Mouse (Mus musculus) liver, embryonic 14.5 days (tissue): Measurements from ENCODE around the gene Pacrg. TPM values are rescaled to one million over a fixed set of nuclear protein-coding genes. Genes with fewer than 3 reads are reported as not detected.

Experiments used
- ATAC-seq: fragments of 200-750 bp; cut with Nextera tagmentation; 2 replicates; pipeline ENCODE4 v1.8.0; 2017; ENCODE audit warnings: moderate number of reproducible peaks, mild to moderate bottlenecking, moderate library complexity; ENCODE audit not compliant: insufficient read depth
- DNase-seq, 3 experiments: peaks; one replicate each; pipeline ENCODE4 v3.0.0-alpha.2; 2012 to 2013; ENCODE audit warnings: low read depth in 3 of 3, low spot score in 3 of 3
- H3K27ac ChIP-seq: fragments of 300-500 bp; sonication (generic); 2 replicates; pipeline ENCODE4 v1.5.1; 2014; ENCODE audit warnings: moderate library complexity, mild to moderate bottlenecking, control low read depth, inconsistent platforms
- H3K27me3 ChIP-seq: fragments of 300-500 bp; sonication (generic); 2 replicates; pipeline ENCODE4 v1.6.1; 2014; ENCODE audit warnings: mild to moderate bottlenecking, low read length, moderate library complexity; ENCODE audit not compliant: control insufficient read depth, insufficient read depth
- H3K36me3 ChIP-seq: fragments of 300-500 bp; sonication (generic); replicated peaks from 2 replicates; pipeline ENCODE4 v1.6.1; 2014; ENCODE audit warnings: low read depth; ENCODE audit not compliant: control insufficient read depth, insufficient read depth
- H3K4me1 ChIP-seq, 2 experiments: fragments of 200-500 bp in 1 of 2; fragments of 300-500 bp in 1 of 2; sonication (generic) in 1 of 2; replicated peaks; 2 replicates each; pipeline ENCODE4 v1.6.1; 2012 to 2014; ENCODE audit warnings: antibody characterized with exemption in 1 of 2, inconsistent platforms in 1 of 2, low read length in 1 of 2; ENCODE audit not compliant: control insufficient read depth in 2 of 2, insufficient read depth in 2 of 2
- H3K4me2 ChIP-seq: fragments of 300-500 bp; sonication (generic); 2 replicates; pipeline ENCODE4 v1.6.1; 2014; ENCODE audit warnings: low read depth, mild to moderate bottlenecking, control low read depth, moderate library complexity
- H3K4me3 ChIP-seq, 2 experiments: fragments of 200-500 bp in 1 of 2; fragments of 300-500 bp in 1 of 2; sonication (generic) in 1 of 2; 2 replicates each; pipeline ENCODE4 v1.5.1; 2012 to 2014; ENCODE audit warnings: low read depth in 2 of 2, low read length in 2 of 2, mild to moderate bottlenecking in 2 of 2, control low read depth in 1 of 2, inconsistent platforms in 1 of 2, moderate library complexity in 1 of 2; ENCODE audit not compliant: insufficient read depth in 1 of 2
- H3K9ac ChIP-seq: fragments of 300-500 bp; sonication (generic); replicated peaks from 2 replicates; pipeline ENCODE4 v1.6.1; 2014; ENCODE audit warnings: mild to moderate bottlenecking, control low read depth, moderate library complexity
- H3K9me3 ChIP-seq: fragments of 300-500 bp; sonication (generic); 2 replicates; pipeline ENCODE4 v1.6.1; 2016; ENCODE audit warnings: low read length, mixed read lengths; ENCODE audit not compliant: control insufficient read depth
- CTCF ChIP-seq: IDR thresholded peaks from 2 replicates; pipeline ENCODE4 v1.5.1; 2016; ENCODE audit warnings: antibody characterized with exemption, low read depth, control low read depth
- EP300 ChIP-seq: IDR thresholded peaks from 2 replicates; pipeline ENCODE4 v1.6.1; 2016; ENCODE audit warnings: antibody characterized with exemption, low read depth
- WGBS: fragments of 180-500 bp; shearing (Covaris S2); extraction: QIAGEN DNeasy Blood & Tissue Kit; methylation state at CpG from one replicate; pipeline ENCODE4 v1.1.7; 2014; ENCODE audit not compliant: insufficient replicate concordance; 5-methylcytosine and 5-hydroxymethylcytosine counted together
- polyA plus RNA-seq, 2 experiments: library from polyadenylated mRNA; depleted of rRNA in 1 of 2; stranded (reverse) in 1 of 2; unstranded in 1 of 2; fragments of >200 nt; fragmentation: Nextera tagmentation in 1 of 2; extraction: Ambion mirVana in 1 of 2; gene quantifications; 2 replicates each; pipeline versions ENCODE4 v1.2.1 to v1.2.3; 2012 to 2014

Gene Pacrg
- polyA plus RNA-seq, 2 experiments = 0.04 TPM; not detected in 1

GRCm38 (mm10) chr17:10464700-10465099, 375.4 kb downstream of the Pacrg start:
- DNase-seq (no peak), ATAC-seq (no peak)
- Histone ChIP-seq H3K9ac (no peak overlapping the region), H3K27me3 (no peaks in the 10 kb centered on the region), H3K4me2 (no peak overlapping the region), H3K27ac (no peak overlapping the region), H3K4me1 (no peaks in the 10 kb centered on the region), H3K36me3 (no peaks in the 10 kb centered on the region), H3K4me3 (no peak overlapping the region), H3K9me3 (no peaks in the 10 kb centered on the region)
- WGBS = 58% methylated on average over 3 of the region's 3 CpGs
- TF ChIP-seq EP300 (no peak), CTCF (no peak)

DNA sequence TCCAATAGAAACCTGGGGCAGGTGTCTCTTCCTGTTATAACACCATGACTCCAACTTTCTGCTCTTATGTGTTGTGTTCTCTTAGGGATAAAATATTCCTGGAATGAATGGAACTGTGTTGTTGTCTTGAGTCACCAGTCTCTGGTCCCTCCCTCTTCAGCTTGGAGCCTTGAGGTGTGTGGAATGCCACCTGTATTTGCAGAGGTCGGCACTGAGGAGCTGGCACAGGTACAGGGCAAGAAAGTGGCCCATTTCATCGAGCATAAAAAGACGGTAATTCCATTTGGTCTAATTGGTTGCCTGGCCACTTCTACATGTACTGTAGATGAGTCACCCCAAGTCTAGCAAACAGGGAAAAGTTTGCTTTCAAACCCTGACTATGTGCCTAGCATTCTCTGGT, 376.5 kb downstream of the Pacrg start:
- TF ChIP-seq CTCF (no peak), EP300 (no peak)
- 48% methylated on average over 3 of the region's 3 CpGs for WGBS
- Histone ChIP-seq H3K36me3 (no peaks in the 10 kb centered on the region), H3K9me3 (no peaks in the 10 kb centered on the region), H3K27me3 (no peaks in the 10 kb centered on the region), H3K4me3 (no peak overlapping the region), H3K9ac (no peak overlapping the region), H3K4me2 (no peak overlapping the region), H3K4me1 (no peaks in the 10 kb centered on the region), H3K27ac (no peak overlapping the region)
- ATAC-seq (no peak), DNase-seq (no peak)

GRCm38 (mm10) chr17:10460916-10461315, 379.2 kb downstream of the Pacrg start:
- no peaks in the 10 kb centered on the region for H3K36me3 ChIP-seq
- H3K27ac ChIP-seq = no peak overlapping the region
- H3K4me1 ChIP-seq = no peaks in the 10 kb centered on the region
- TF ChIP-seq EP300 (no peak), CTCF (no peak)
- no peak overlapping the region for H3K4me2 ChIP-seq
- WGBS = 62% methylated on average over 4 of the region's 4 CpGs
- no peak overlapping the region for H3K4me3 ChIP-seq
- H3K27me3 ChIP-seq = no peaks in the 10 kb centered on the region
- H3K9me3 ChIP-seq = no peaks in the 10 kb centered on the region
- no peak for ATAC-seq
- H3K9ac ChIP-seq = no peak overlapping the region
- DNase-seq = no peak

- Histone ChIP-seq H3K4me3 (no peak overlapping the region), H3K9ac (no peak overlapping the region), H3K4me2 (no peak overlapping the region), H3K36me3 (no peaks in the 10 kb centered on the region), H3K27me3 (no peaks in the 10 kb centered on the region), H3K27ac (no peak overlapping the region), H3K9me3 (no peaks in the 10 kb centered on the region), H3K4me1 (no peaks in the 10 kb centered on the region)
- no peak for ATAC-seq
- no peak for DNase-seq
- TF ChIP-seq CTCF = no peak
- no peak for TF ChIP-seq EP300
Observed at GRCm38 (mm10) chr17:10458743-10459142, 381.4 kb downstream of the Pacrg start.

DNA sequence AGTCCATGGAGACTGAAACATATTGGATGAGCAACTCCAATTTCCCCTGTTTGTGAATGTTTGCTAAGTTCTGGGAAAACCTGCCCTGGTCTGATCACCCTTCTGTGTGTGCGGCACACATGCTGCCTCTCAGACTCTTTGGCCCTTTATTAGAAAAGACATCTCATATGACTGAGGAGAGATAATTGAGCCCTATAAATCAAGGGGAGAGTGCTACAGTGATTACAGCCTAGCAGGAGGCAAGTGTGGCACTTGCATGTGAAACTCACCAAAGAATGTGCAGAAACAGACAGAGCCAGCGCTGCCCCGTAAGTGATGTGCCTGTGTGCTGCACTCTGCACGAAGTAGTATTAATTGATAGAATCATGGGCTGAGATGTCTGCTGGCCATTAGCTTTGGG, 383.7 kb downstream of the Pacrg start:
- Histone ChIP-seq H3K4me1 (no peaks in the 10 kb centered on the region), H3K9ac (no peak overlapping the region), H3K4me3 (no peak overlapping the region), H3K27ac (no peak overlapping the region), H3K36me3 (no peaks in the 10 kb centered on the region), H3K27me3 (no peaks in the 10 kb centered on the region), H3K9me3 (no peaks in the 10 kb centered on the region), H3K4me2 (no peak overlapping the region)
- TF ChIP-seq EP300 (no peak), CTCF (no peak)
- WGBS = 79% methylated on average over 4 of the region's 4 CpGs
- no peak for ATAC-seq
- DNase-seq = no peak
